Mouse (Mus musculus) spleen, adult 2 months (tissue): ENCODE data around the gene Srsf2.

Experiments
- CTCF ChIP-seq: fragments of 200-500 bp; IDR thresholded peaks from 2 replicates; pipeline ENCODE4 v1.5.1; 2011; ENCODE audit warnings: mild to moderate bottlenecking, inconsistent platforms; ENCODE audit not compliant: insufficient read depth, insufficient read length, insufficient replicate concordance; ENCODE audit errors: extremely low read depth
- POLR2A ChIP-seq: fragments of 200-500 bp; IDR thresholded peaks from 2 replicates; pipeline ENCODE4 v1.6.1; 2011; ENCODE audit warnings: low read depth, low read length, inconsistent platforms

DNA sequence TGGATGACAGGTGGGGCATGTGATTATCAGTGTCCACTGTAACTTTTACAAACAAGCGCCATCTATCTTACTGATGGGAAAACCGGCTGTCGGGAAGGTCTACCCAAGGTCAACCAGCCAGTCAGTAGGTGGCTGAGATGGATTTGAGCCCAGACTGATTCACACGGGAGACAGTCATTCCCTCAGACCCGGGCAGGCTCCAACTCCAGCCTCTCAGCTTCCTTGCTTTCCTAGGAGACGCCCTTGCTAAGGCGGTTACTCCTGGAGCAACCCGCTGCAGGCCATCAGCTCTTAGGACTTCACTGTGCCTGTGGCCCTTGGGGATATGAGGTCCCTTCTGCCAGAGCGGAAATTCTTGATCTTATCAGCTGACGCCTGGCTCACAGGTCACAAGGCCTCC is 11.6 kb upstream of the Srsf2 start:
- TF ChIP-seq CTCF (no peak), POLR2A (no peak)
